Comparison of ENCODE assay signal across 27 mouse cellular contexts in genomic region chr15:8563423-8564194, GRCm38 (mm10). TPM values are rescaled to one million over a fixed set of nuclear protein-coding genes. Genes with fewer than 3 reads are reported as not detected.
A peak's percentile ranks its signal among the peaks of the same experiment; 100 is the strongest.
DNase-seq lines count a peak whose midpoint lies in the region; TF ChIP-seq lines count a peak whose summit lies in the region.
"Had no signal": no experiment of that assay in that cellular context is flagged by ENCODE, and none has a peak within 500 bp of the region (broad histone marks: within the 10 kb centered on the region; RNA-seq: fewer than 3 reads in every experiment).

No protein-coding gene starts in this region.

- H3K4me3 ChIP-seq in myocyte, result no peak overlapping the region
- H3K4me3 ChIP-seq: embryonic facial prominence, embryonic 15.5 days; erythroblast, embryonic 14.5 days; forebrain, embryonic 15.5 days; heart, embryonic 15.5 days; hindbrain, embryonic 13.5 days had no signal

- no peaks in the 10 kb centered on the region for H3K36me3 ChIP-seq in myocyte (ENCODE audit: control insufficient read depth, insufficient read depth)
- H3K36me3 ChIP-seq: embryonic facial prominence, embryonic 15.5 days; forebrain, embryonic 15.5 days; heart, embryonic 15.5 days; hindbrain, embryonic 13.5 days had no signal

- no peak overlapping the region for H3K4me2 ChIP-seq in myocyte (ENCODE audit: low read depth)
- H3K4me2 ChIP-seq: embryonic facial prominence, embryonic 15.5 days; forebrain, embryonic 15.5 days; heart, embryonic 11.5 days; heart, embryonic 15.5 days; hindbrain, embryonic 13.5 days had no signal

- no peaks in the 10 kb centered on the region for H3K27me3 ChIP-seq in myocyte (ENCODE audit: control insufficient read depth, insufficient read depth, insufficient read length)
- H3K27me3 ChIP-seq: embryonic facial prominence, embryonic 15.5 days; heart, embryonic 15.5 days had no signal

- peak; percentile 14 to 31 for DNase-seq in cerebellum, postnatal 10 days
- no peak for DNase-seq in cerebellum, adult 8-10 months
- peak; percentile 83 for DNase-seq in 3T3-L1 (ENCODE audit: low read depth, low spot score)
- peak; percentile 47 for DNase-seq in Muller cell, postnatal 12 days (ENCODE audit: inconsistent ontology term)
- DNase-seq in cerebellum, postnatal 36 days, result no peak
- no peak for DNase-seq in kidney, postnatal 36 days
- DNase-seq: adrenal gland, adult 2 months; adrenal gland, postnatal 25 days; cerebellum, adult 18-20 months; cerebellum, postnatal 25 days; gastrocnemius, postnatal 10 days; heart, adult 18-20 months; heart, postnatal 14 days; kidney, adult 11 months had no signal

- H3K79me2 ChIP-seq in myocyte (ENCODE audit: control insufficient read depth, insufficient read depth), result no peaks in the 10 kb centered on the region

- TF ChIP-seq POLR2A in myocyte (IDR thresholded peaks at IDR 0.05; ENCODE audit: insufficient read length, low read depth), result no peak

- H3ac ChIP-seq in myocyte (ENCODE audit: control insufficient read depth, insufficient read length), result no peak overlapping the region

TF ChIP-seq in myocyte, 11 proteins besides CTCF, POLR2A, EP300 and RAD21:
- peak; percentile 59 for TF ChIP-seq USF1 (IDR thresholded peaks at IDR 0.05; ENCODE audit: low read depth)
- no peak for TF ChIP-seq SRF (IDR thresholded peaks at IDR 0.05; ENCODE audit: control insufficient read depth, insufficient read length, low read depth)

RNA-seq across cellular contexts. Expression of gene Gm2310, which starts 43.9 kb away (rescaled TPM):
- not detected for polyA plus RNA-seq in myocyte (2012; fragmentation: generic; extraction: Trizol)
- polyA plus RNA-seq: activated CD4-positive, CD25-positive, alpha-beta regulatory T cell, adult 4 months; adrenal gland, adult 2 months; embryonic facial prominence, embryonic 15.5 days; erythroblast, embryonic 14.5 days; forebrain, embryonic 11.5 days; forebrain, embryonic 15.5 days; frontal cortex, adult 2 months; heart, embryonic 11.5 days; heart, embryonic 15.5 days; hindbrain, embryonic 13.5 days; hindbrain, postnatal 0 days; intestine, embryonic 14.5 days; Patski had no signal

Comparison
In these comparisons a context has a peak if more than half of its experiments do, and no peak if none do; other contexts are left out.
1. DNase-seq: peak in cerebellum, postnatal 10 days (2 of 2), 3T3-L1 (single experiment) and Muller cell, postnatal 12 days (single experiment); none in cerebellum, adult 8-10 months (single experiment), cerebellum, postnatal 36 days (0 of 2) and kidney, postnatal 36 days (0 of 2).